Mouse (Mus musculus): ENCODE data around the gene Grm4.

- TF ChIP-seq GATA2 (IDR thresholded peaks at IDR 0.05; ENCODE audit: borderline replicate concordance, low read depth, low read length): no peak
- no peak for TF ChIP-seq CTCF (IDR thresholded peaks at IDR 0.05; ENCODE audit: low read depth, low read length)
- no peak for TF ChIP-seq GATA1 (IDR thresholded peaks at IDR 0.05; ENCODE audit: borderline replicate concordance, low read length)
Measured at GRCm38 (mm10) chr17:27557927-27558661, 36.9 kb upstream of the Grm4 start.
